Mouse (Mus musculus) ES-E14 (cell line): ENCODE data around the gene Cd70. TPM values are rescaled to one million over a fixed set of nuclear protein-coding genes. Genes with fewer than 3 reads are reported as not detected.

Experiments
- DNase-seq: peaks from one replicate; pipeline ENCODE4 v3.0.0-alpha.2; 2013; ENCODE audit warnings: low read depth, low spot score
- H3K27ac ChIP-seq: 2 replicates; pipeline ENCODE4 v1.5.1; 2012; ENCODE audit warnings: low read depth, mild to moderate bottlenecking, low read length, moderate library complexity, mixed read lengths; ENCODE audit not compliant: poor library complexity, insufficient read depth, severe bottlenecking
- H3K36me3 ChIP-seq: 2 replicates; pipeline ENCODE4 v1.6.1; 2012; ENCODE audit warnings: mild to moderate bottlenecking, low read length, moderate library complexity, mixed read lengths; ENCODE audit not compliant: control insufficient read depth, poor library complexity, insufficient read depth, severe bottlenecking
- H3K4me1 ChIP-seq, 2 experiments: fragments of 150-350 bp in 1 of 2; sonication (generic) in 1 of 2; 2 replicates each; pipeline ENCODE4 v1.6.1; 2012; ENCODE audit warnings: low read length in 2 of 2, mild to moderate bottlenecking in 1 of 2, mixed read lengths in 1 of 2; ENCODE audit not compliant: control insufficient read depth in 2 of 2, insufficient read depth in 2 of 2, poor library complexity in 1 of 2
- H3K4me3 ChIP-seq, 2 experiments: fragments of 150-350 bp in 1 of 2; sonication (generic) in 1 of 2; 2 replicates each; pipeline ENCODE4 v1.5.1; 2012; ENCODE audit warnings: low read length in 2 of 2, low read depth in 1 of 2, mild to moderate bottlenecking in 1 of 2, mixed read lengths in 1 of 2; ENCODE audit not compliant: insufficient read depth in 1 of 2, poor library complexity in 1 of 2, severe bottlenecking in 1 of 2
- H3K9ac ChIP-seq: 2 replicates; pipeline ENCODE4 v1.6.1; 2012; ENCODE audit warnings: low read depth, mild to moderate bottlenecking, low read length, mixed read lengths; ENCODE audit not compliant: poor library complexity, insufficient read depth, severe bottlenecking
- H3K9me3 ChIP-seq: fragments of 150-350 bp; sonication (generic); 2 replicates; pipeline ENCODE4 v1.6.1; 2012; ENCODE audit warnings: low read depth, mild to moderate bottlenecking, low read length; ENCODE audit not compliant: control insufficient read depth, insufficient read depth
- CHD2 ChIP-seq: IDR thresholded peaks from 2 replicates; pipeline ENCODE4 v1.6.1; 2014; ENCODE audit warnings: mild to moderate bottlenecking, low read depth, low read length, inconsistent platforms
- HCFC1 ChIP-seq: IDR thresholded peaks from 2 replicates; pipeline ENCODE4 v1.6.1; 2012; ENCODE audit warnings: low read length, inconsistent platforms, borderline replicate concordance; ENCODE audit not compliant: insufficient read depth
- MAFK ChIP-seq: IDR thresholded peaks from 2 replicates; pipeline ENCODE4 v1.6.1; 2014; ENCODE audit warnings: mild to moderate bottlenecking, low read depth, low read length, inconsistent platforms; ENCODE audit not compliant: insufficient read depth
- ZC3H11A ChIP-seq: IDR thresholded peaks from 2 replicates; pipeline ENCODE4 v1.6.1; 2012; ENCODE audit warnings: low read depth, mild to moderate bottlenecking, inconsistent platforms, low read length, borderline replicate concordance
- ZNF384 ChIP-seq: IDR thresholded peaks from 2 replicates; pipeline ENCODE4 v1.6.1; 2012; ENCODE audit warnings: low read depth, low read length, inconsistent platforms
- in situ Hi-C, 2 experiments: fragments of 600-800 bp; cut with MboI; formaldehyde crosslinking; loops; one replicate each; pipeline ENCODE4 v1.15.1; 2025; ENCODE audit warnings: low sequenced_read_pairs in 2 of 2, inconsistent platforms in 1 of 2; ENCODE audit not compliant: unreplicated experiment in 2 of 2
- total RNA-seq: library from RNA; depleted of rRNA; stranded (reverse); fragments of 300-350 nt; gene quantifications from 2 replicates; pipeline ENCODE4 v1.2.3, GENCODE M21; 2012

The Cd70 gene
- total RNA-seq, 1 experiment: 1.2 TPM

- H3K9me3 ChIP-seq: no peaks in the 10 kb centered on the region
- no peak overlapping the region for H3K9ac ChIP-seq
- DNase-seq: no peak
- H3K4me1 ChIP-seq: peaks cover 0 to 4% of the 10 kb centered on the region in 2 experiments; a peak in 1 of 4 replicates
- no peak overlapping the region for H3K27ac ChIP-seq
- H3K36me3 ChIP-seq: peaks cover 3% of the 10 kb centered on the region; the same call in 1 of the 2 replicates
- no peak overlapping the region for H3K4me3 ChIP-seq
- in situ Hi-C loops: no loop called here
- TF ChIP-seq ZNF384 (no peak), MAFK (no peak), ZC3H11A (no peak), CHD2 (no peak), HCFC1 (no peak)
Measured at GRCm38 (mm10) chr17:57110005-57110404, 39.6 kb downstream of the Cd70 start.

GRCm38 (mm10) chr17:57108666-57109171 is 40.9 kb downstream of the Cd70 start:
- Histone ChIP-seq H3K4me3 (no peak overlapping the region), H3K9me3 (no peaks in the 10 kb centered on the region), H3K4me1 (peaks cover 0 to 9% of the 10 kb centered on the region in 2 experiments; a peak in 1 of 4 replicates), H3K9ac (no peak overlapping the region), H3K27ac (no peak overlapping the region), H3K36me3 (peaks cover 3% of the 10 kb centered on the region; the same call in 1 of the 2 replicates)
- in situ Hi-C loops: no loop called here
- DNase-seq: no peak
- no peak for TF ChIP-seq ZC3H11A
- no peak for TF ChIP-seq CHD2
- TF ChIP-seq MAFK: no peak
- TF ChIP-seq HCFC1: no peak
- TF ChIP-seq ZNF384: no peak

- no peak for DNase-seq
- no peak for TF ChIP-seq MAFK
- TF ChIP-seq ZNF384: no peak
- no peak for TF ChIP-seq ZC3H11A
- TF ChIP-seq HCFC1: no peak
- TF ChIP-seq CHD2: no peak
- H3K4me1 ChIP-seq: peaks cover 0 to 9% of the 10 kb centered on the region in 2 experiments; a peak in 1 of 4 replicates
- no peak overlapping the region for H3K27ac ChIP-seq
- H3K9me3 ChIP-seq: no peaks in the 10 kb centered on the region
- no peak overlapping the region for H3K9ac ChIP-seq
- H3K36me3 ChIP-seq: peaks cover 3% of the 10 kb centered on the region; the same call in 1 of the 2 replicates
- no peak overlapping the region for H3K4me3 ChIP-seq
- in situ Hi-C loops: no loop called here
Measured at GRCm38 (mm10) chr17:57108040-57108665, 41.4 kb downstream of the Cd70 start.

GRCm38 (mm10) chr17:57107064-57107463 is 42.5 kb downstream of the Cd70 start:
- in situ Hi-C loops: no loop called here

More at GRCm38 (mm10) chr17:57107064-57107463, 42.5 kb downstream of the Cd70 start:
- H3K9ac ChIP-seq: no peak overlapping the region
- no peak for DNase-seq
- H3K9me3 ChIP-seq: no peaks in the 10 kb centered on the region
- peaks cover 3% of the 10 kb centered on the region; the same call in 1 of the 2 replicates for H3K36me3 ChIP-seq
- no peak overlapping the region for H3K27ac ChIP-seq
- TF ChIP-seq HCFC1 (no peak), CHD2 (no peak), ZNF384 (no peak), ZC3H11A (no peak), MAFK (no peak)
- H3K4me1 ChIP-seq: peaks cover 0 to 9% of the 10 kb centered on the region in 2 experiments; a peak in 1 of 4 replicates
- H3K4me3 ChIP-seq: no peak overlapping the region
